In genomic region chr15:95849513-95850411, GRCm38 (mm10) we compare ENCODE assay signal across 9 mouse cellular contexts. TPM values are rescaled to one million over a fixed set of nuclear protein-coding genes. Genes with fewer than 3 reads are reported as not detected.
DNase-seq lines count a peak whose midpoint lies in the region; ATAC-seq and TF ChIP-seq lines count a peak whose summit lies in the region.
"Had no signal": no experiment of that assay in that cellular context is flagged by ENCODE, and none has a peak within 500 bp of the region (broad histone marks: within the 10 kb centered on the region; RNA-seq: fewer than 3 reads in every experiment).

No protein-coding gene starts in this region.

- H3K4me3 ChIP-seq in testis, adult 2 months (ENCODE audit: control insufficient read depth, low read depth, low read length) = peak overlapping the region; percentile 11; the same call in 1 of the 2 replicates
- H3K4me3 ChIP-seq in embryonic facial prominence, embryonic 15.5 days (replicated peaks) = no peak overlapping the region
- no peak overlapping the region for H3K4me3 ChIP-seq in lung, adult 2 months (replicated peaks; ENCODE audit: extremely low read depth, low read depth, low read length)
- H3K4me3 ChIP-seq: myocyte had no signal

- DNase-seq in testis, postnatal 14 days (ENCODE audit: low spot score) = no peak
- peak; percentile 35 for DNase-seq in thymus, postnatal 4 days
- DNase-seq in urinary bladder, postnatal 4 days (ENCODE audit: low spot score in 2 of 2) = no peak
- DNase-seq in lung, adult 2 months = no peak
- no peak for DNase-seq in cerebellum, postnatal 4 days (ENCODE audit: low spot score in 2 of 2)

- WGBS in embryonic facial prominence, embryonic 15.5 days = 67% methylated on average over 18 of the region's 18 CpGs
- 74% methylated on average over 18 of the region's 18 CpGs for WGBS in lung, adult 2 months

- ATAC-seq in embryonic facial prominence, embryonic 15.5 days (ENCODE audit: insufficient number of reproducible peaks, low FRiP score, low TSS enrichment, low read depth) = peak; percentile 80; the same call in 1 of the 2 replicates
- ATAC-seq in megakaryocyte, adult 5-6 weeks (ENCODE audit: poor library complexity, severe bottlenecking) = peak; percentile 59

- H3K27ac ChIP-seq in testis, adult 2 months (ENCODE audit: control insufficient read depth, insufficient read depth, low read depth, low read length) = no peak overlapping the region
- H3K27ac ChIP-seq in embryonic facial prominence, embryonic 15.5 days (replicated peaks) = peak overlapping the region; percentile 49

- TF ChIP-seq POLR2A in testis, adult 2 months (IDR thresholded peaks at IDR 0.05; ENCODE audit: control insufficient read depth, low read depth, low read length) = no peak
- TF ChIP-seq POLR2A in lung, adult 2 months (IDR thresholded peaks at IDR 0.05; ENCODE audit: borderline replicate concordance, extremely low read depth, low read depth, low read length) = no peak

- no peaks in the 10 kb centered on the region for H3K27me3 ChIP-seq in testis, adult 2 months (ENCODE audit: control insufficient read depth, insufficient read depth, low read length)
- H3K27me3 ChIP-seq in embryonic facial prominence, embryonic 15.5 days = no peaks in the 10 kb centered on the region

- H3K9ac ChIP-seq in embryonic facial prominence, embryonic 15.5 days = no peak overlapping the region

- no peaks in the 10 kb centered on the region for H3K9me3 ChIP-seq in embryonic facial prominence, embryonic 15.5 days (replicated peaks)

- no peak overlapping the region for H3K4me2 ChIP-seq in embryonic facial prominence, embryonic 15.5 days (replicated peaks)

- TF ChIP-seq CTCF in testis, adult 2 months (IDR thresholded peaks at IDR 0.05; ENCODE audit: control insufficient read depth, insufficient read depth, insufficient replicate concordance, low read depth, low read length) = no peak
- TF ChIP-seq CTCF in lung, adult 2 months (IDR thresholded peaks at IDR 0.05; ENCODE audit: insufficient read depth, low read length) = no peak

- H3K36me3 ChIP-seq in testis, adult 2 months (ENCODE audit: control insufficient read depth, insufficient read depth, low read length) = no peaks in the 10 kb centered on the region
- H3K36me3 ChIP-seq in embryonic facial prominence, embryonic 15.5 days = no peaks in the 10 kb centered on the region

- peaks cover 6% of the 10 kb centered on the region; the same call in 1 of the 2 replicates for H3K4me1 ChIP-seq in testis, adult 2 months (ENCODE audit: control insufficient read depth, insufficient read depth, low read length)
- peaks cover 23% of the 10 kb centered on the region for H3K4me1 ChIP-seq in embryonic facial prominence, embryonic 15.5 days
- peaks cover 11% of the 10 kb centered on the region for H3K4me1 ChIP-seq in lung, adult 2 months (ENCODE audit: control insufficient read depth, insufficient read depth, low read length)

RNA-seq across cellular contexts. Expression of gene Ano6, which starts 59.1 kb away (rescaled TPM):
- polyA plus RNA-seq in testis, adult 2 months (2012; rRNA removed) = 5.5 and 5.8 TPM in 2 replicates
- 50.3 and 51.5 TPM in 2 replicates for polyA plus RNA-seq in embryonic facial prominence, embryonic 15.5 days (2015; fragmentation: Nextera tagmentation; extraction: Ambion mirVana)
- 32.6 and 39.0 TPM in 2 replicates for total RNA-seq in megakaryocyte, adult 5-6 weeks (2015)
- 46.7 and 47.2 TPM in 2 replicates for total RNA-seq in megakaryocyte, adult 5-6 weeks (2017)
- polyA plus RNA-seq in lung, adult 2 months (2012; rRNA removed) = 47.6 and 63.1 TPM in 2 replicates
